Mouse (Mus musculus): ENCODE data around the gene Phldb2. TPM values are rescaled to one million over a fixed set of nuclear protein-coding genes. Genes with fewer than 3 reads are reported as not detected.

The Phldb2 gene
- polyA plus RNA-seq, 1 experiment from 2014 or later, result 37.2 TPM

Other genes with a start within 250 kb of the Phldb2 start
- gene Tagln3, start 229.0 kb downstream of the Phldb2 start, polyA plus RNA-seq (2015; fragmentation: Nextera tagmentation; extraction: Ambion mirVana), result 6.6 and 6.7 TPM in 2 replicates
- gene Abhd10, start 210.6 kb downstream of the Phldb2 start, polyA plus RNA-seq (2015; fragmentation: Nextera tagmentation; extraction: Ambion mirVana), result 27.6 and 29.3 TPM in 2 replicates
- gene Plcxd2, start 56.6 kb upstream of the Phldb2 start, polyA plus RNA-seq (2015; fragmentation: Nextera tagmentation; extraction: Ambion mirVana), result 0.40 and 0.59 TPM in 2 replicates
- gene Cd96, start 166.7 kb upstream of the Phldb2 start, polyA plus RNA-seq (2015; fragmentation: Nextera tagmentation; extraction: Ambion mirVana), result 0.08 TPM in 1 of 2 replicates, not detected in the other
- 1.5 and 2.2 TPM in 2 replicates for gene Gm4737, start 201.5 kb upstream of the Phldb2 start, polyA plus RNA-seq (2015; fragmentation: Nextera tagmentation; extraction: Ambion mirVana)

Data from heart, embryonic 13.5 days (tissue).